Mouse (Mus musculus): ENCODE measurements around the gene Shprh. TPM values are rescaled to one million over a fixed set of nuclear protein-coding genes. Genes with fewer than 3 reads are reported as not detected.
A peak's percentile ranks its signal among the peaks of the same experiment; 100 is the strongest.
"Not testable (repeated sequence)": the region's sequence is repeated elsewhere in the genome, so short reads cannot be mapped to it uniquely, and the experiment has no call there.

The Shprh gene
- total RNA-seq, 2 experiments from 2014 or later, result 13.0 to 20.2 TPM

- ATAC-seq (ENCODE audit: poor library complexity, severe bottlenecking), result not testable (repeated sequence)
Observed at GRCm38 (mm10) chr10:11242988-11243387, 93.8 kb downstream of the Shprh start.

GRCm38 (mm10) chr10:11248210-11248609 is 99.0 kb downstream of the Shprh start:
- ATAC-seq (ENCODE audit: poor library complexity, severe bottlenecking), result no peak

GRCm38 (mm10) chr10:11250247-11250997 is 101.2 kb downstream of the Shprh start:
- ATAC-seq (ENCODE audit: poor library complexity, severe bottlenecking), result no peak

- not testable (repeated sequence) for ATAC-seq (ENCODE audit: poor library complexity, severe bottlenecking)
Observed at GRCm38 (mm10) chr10:11253581-11253980, 104.4 kb downstream of the Shprh start.

- ATAC-seq (ENCODE audit: poor library complexity, severe bottlenecking), result peak; percentile 64
Observed at GRCm38 (mm10) chr10:11260119-11260518, 110.9 kb downstream of the Shprh start.

GRCm38 (mm10) chr10:11262292-11262691 is 113.1 kb downstream of the Shprh start:
- not testable (repeated sequence) for ATAC-seq (ENCODE audit: poor library complexity, severe bottlenecking)

GRCm38 (mm10) chr10:11263795-11264194 is 114.6 kb downstream of the Shprh start:
- ATAC-seq (ENCODE audit: poor library complexity, severe bottlenecking), result not testable (repeated sequence)

Other genes starting within 250 kb of the Shprh start
- gene Grm1, start 67.1 kb upstream of the Shprh start, total RNA-seq (2015), result 0.31 TPM in 1 of 2 replicates, not detected in the other
- 0.16 and 0.99 TPM in 2 replicates for gene Grm1, start 67.1 kb upstream of the Shprh start, total RNA-seq (2017)
- 8.6 and 10.7 TPM in 2 replicates for gene Fbxo30, start 131.9 kb downstream of the Shprh start, total RNA-seq (2015)
- gene Fbxo30, start 131.9 kb downstream of the Shprh start, total RNA-seq (2017), result 10.4 and 12.2 TPM in 2 replicates
- 0.36 and 1.2 TPM in 2 replicates for gene Epm2a, start 194.0 kb downstream of the Shprh start, total RNA-seq (2015)
- gene Epm2a, start 194.0 kb downstream of the Shprh start, total RNA-seq (2017), result 0.81 and 1.1 TPM in 2 replicates